Mouse (Mus musculus) hindbrain, embryonic 14.5 days (tissue): ENCODE data around the gene Ssbp3. TPM values are rescaled to one million over a fixed set of nuclear protein-coding genes. Genes with fewer than 3 reads are reported as not detected.

Experiments used
- ATAC-seq: fragments of 200-750 bp; cut with Nextera tagmentation; 2 replicates; pipeline ENCODE4 v1.8.0; 2017; ENCODE audit warnings: moderate number of reproducible peaks, mild to moderate bottlenecking, moderate TSS enrichment, moderate library complexity; ENCODE audit not compliant: low FRiP score
- DNase-seq: peaks from one replicate; pipeline ENCODE4 v3.0.0-alpha.2; 2015; ENCODE audit warnings: low spot score
- H3K27ac ChIP-seq: fragments of 300-500 bp; sonication (generic); 2 replicates; pipeline ENCODE4 v1.5.1; 2014; ENCODE audit warnings: mild to moderate bottlenecking, moderate library complexity
- H3K27me3 ChIP-seq: fragments of 300-500 bp; sonication (generic); 2 replicates; pipeline ENCODE4 v1.6.1; 2014; ENCODE audit warnings: mild to moderate bottlenecking, low read length, mixed read lengths; ENCODE audit not compliant: control insufficient read depth, insufficient read depth
- H3K36me3 ChIP-seq: fragments of 300-500 bp; sonication (generic); replicated peaks from 2 replicates; pipeline ENCODE4 v1.6.1; 2014; ENCODE audit not compliant: control insufficient read depth, insufficient read depth
- H3K4me1 ChIP-seq: fragments of 300-500 bp; sonication (generic); replicated peaks from 2 replicates; pipeline ENCODE4 v1.6.1; 2014; ENCODE audit warnings: antibody characterized with exemption, low read length, mixed read lengths; ENCODE audit not compliant: control insufficient read depth, insufficient read depth
- H3K4me2 ChIP-seq: fragments of 300-500 bp; sonication (generic); replicated peaks from 2 replicates; pipeline ENCODE4 v1.6.1; 2014; ENCODE audit warnings: mild to moderate bottlenecking, moderate library complexity
- H3K4me3 ChIP-seq: fragments of 300-500 bp; sonication (generic); replicated peaks from 2 replicates; pipeline ENCODE4 v1.5.1; 2014; ENCODE audit warnings: mild to moderate bottlenecking, low read length
- H3K9ac ChIP-seq: fragments of 300-500 bp; sonication (generic); 2 replicates; pipeline ENCODE4 v1.6.1; 2014
- H3K9me3 ChIP-seq: fragments of 300-500 bp; sonication (generic); 2 replicates; pipeline ENCODE4 v1.6.1; 2016; ENCODE audit warnings: low read length; ENCODE audit not compliant: control insufficient read depth
- WGBS: fragments of 180-500 bp; shearing (Covaris S2); extraction: QIAGEN DNeasy Blood & Tissue Kit; methylation state at CpG from one replicate; pipeline ENCODE4 v1.1.7; 2014; 5-methylcytosine and 5-hydroxymethylcytosine counted together
- polyA plus RNA-seq: library from polyadenylated mRNA; unstranded; fragments of >200 nt; fragmentation: Nextera tagmentation; extraction: Ambion mirVana; gene quantifications from 2 replicates; pipeline ENCODE4 v1.2.1, GENCODE M21; 2014

The Ssbp3 gene
- polyA plus RNA-seq, 1 experiment from 2014 or later = 100 TPM

DNA sequence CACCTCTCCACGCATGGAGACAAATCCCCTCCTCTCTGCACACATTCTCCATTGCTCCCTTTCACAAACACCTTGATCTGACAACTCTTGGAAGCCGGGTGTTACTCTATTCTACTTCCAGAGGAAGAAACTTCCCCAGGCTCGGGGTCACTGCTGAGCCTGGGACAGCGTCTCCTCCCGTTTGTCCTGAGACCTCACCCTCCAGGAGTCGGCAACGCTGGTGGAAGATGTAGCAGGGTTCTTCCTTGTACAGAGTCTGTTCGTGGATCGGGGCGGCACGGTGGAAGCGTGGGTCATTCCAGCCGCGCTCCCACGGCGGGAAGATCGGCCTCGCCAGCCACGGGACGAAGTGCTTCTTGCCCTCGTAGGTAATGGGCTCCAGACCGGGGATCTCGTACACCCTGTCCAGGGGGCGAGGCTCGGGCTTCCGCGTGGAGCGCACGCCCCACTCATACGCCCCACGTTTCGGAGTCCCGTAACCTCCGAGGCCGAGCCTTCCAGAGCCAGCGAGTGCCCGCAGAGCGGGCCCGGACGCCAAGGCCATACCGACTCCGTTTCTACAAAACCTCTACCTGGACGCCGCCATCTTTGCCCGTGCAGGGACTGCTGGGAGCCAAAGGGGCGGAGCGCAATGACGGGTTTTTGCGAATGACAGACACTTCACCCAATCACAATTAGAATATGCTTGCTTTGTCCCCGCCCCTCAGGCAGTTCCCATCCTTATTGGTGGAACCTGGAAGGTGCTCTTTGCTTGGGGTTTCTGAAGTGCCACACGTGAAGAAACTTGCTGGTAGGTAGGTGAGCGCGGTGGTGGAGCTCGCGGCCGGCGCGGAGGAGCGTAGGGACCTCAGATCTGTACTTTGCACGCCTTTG, 156.0 kb downstream of the Ssbp3 start, which contains the start of the genes Mrpl37 and Cyb5rl:
TSS of gene Mrpl37 (minus strand) at position 617 of the 873 bp plus-strand sequence.
TSS of gene Cyb5rl (plus strand) at position 737 of the 873 bp plus-strand sequence.
- Histone ChIP-seq H3K9me3 (no peaks in the 10 kb centered on the region), H3K4me1 (peaks cover 15% of the 10 kb centered on the region), H3K36me3 (peaks cover 33% of the 10 kb centered on the region), H3K4me2 (peak within 1 kb of the TSS; percentile 98), H3K4me3 (peak within 1 kb of the TSS; percentile 90), H3K9ac (peak within 1 kb of the TSS; percentile 82), H3K27me3 (no peaks in the 10 kb centered on the region), H3K27ac (no peak within 1 kb of the TSS)
- DNase-seq (peak; percentile 99), ATAC-seq (peak; percentile 99)
- WGBS = under 1% methylated on average over 60 of the region's 60 CpGs

DNA sequence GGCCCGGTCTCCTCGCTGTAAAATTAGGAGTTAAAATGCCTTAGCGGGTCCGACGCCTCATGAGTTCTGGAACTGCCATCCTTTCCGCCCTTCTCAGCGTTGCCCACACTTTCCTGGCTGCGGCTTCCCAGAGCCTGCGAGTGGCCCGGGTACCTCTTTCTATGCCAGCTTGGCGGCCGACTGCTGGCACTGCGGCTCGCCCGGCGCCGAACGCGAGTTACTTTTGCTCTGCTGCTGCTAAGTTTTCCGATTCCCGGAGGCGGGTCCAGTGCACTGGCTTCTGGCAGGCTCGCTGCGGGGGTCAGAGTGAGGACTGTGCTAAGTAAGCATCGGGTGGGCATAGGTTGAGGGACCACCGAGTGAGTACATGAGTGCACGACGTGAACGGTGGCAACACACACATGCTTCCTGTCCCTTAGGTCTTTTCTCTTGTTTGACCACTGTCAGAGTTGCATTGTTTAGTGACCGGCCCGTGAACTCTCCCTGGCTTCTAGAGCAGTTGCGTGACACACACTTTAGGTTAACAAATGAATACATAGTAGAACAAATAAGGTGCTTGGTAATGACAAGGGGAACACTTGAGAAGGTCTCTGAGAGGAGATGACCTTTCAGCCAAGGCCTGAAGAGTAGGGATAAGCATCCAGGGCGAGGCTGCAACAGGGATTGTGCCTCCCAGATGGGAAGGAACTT, 156.8 kb downstream of the Ssbp3 start:
- Histone ChIP-seq H3K27ac (no peak overlapping the region), H3K4me3 (peak overlapping the region; percentile 90), H3K27me3 (no peaks in the 10 kb centered on the region), H3K9ac (peak overlapping the region; percentile 57), H3K4me2 (peak overlapping the region; percentile 98), H3K36me3 (peaks cover 25% of the 10 kb centered on the region), H3K9me3 (no peaks in the 10 kb centered on the region), H3K4me1 (peaks cover 15% of the 10 kb centered on the region)
- WGBS = 2% methylated on average over 33 of the region's 33 CpGs
- ATAC-seq (peak; percentile 54), DNase-seq (no peak)

DNA sequence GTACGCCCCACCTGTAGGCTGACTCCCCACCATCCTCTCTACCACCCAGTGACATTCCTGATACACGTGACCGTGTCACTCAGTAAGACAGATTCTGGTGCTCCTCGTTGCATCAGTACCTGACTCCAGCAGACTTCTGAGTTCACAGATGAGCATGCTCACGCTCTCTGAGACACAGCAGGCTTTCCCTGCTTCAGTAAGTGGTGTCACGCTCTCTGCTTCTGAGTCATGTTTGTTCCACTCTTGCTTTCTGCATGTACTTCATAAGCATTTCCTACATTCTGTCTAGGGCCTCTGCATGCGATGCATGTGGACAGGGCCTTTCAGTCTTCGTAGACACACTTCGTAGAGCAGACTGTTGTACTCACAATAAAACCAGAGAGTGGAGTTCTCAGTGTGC, 161.8 kb downstream of the Ssbp3 start:
- DNase-seq = no peak
- Histone ChIP-seq H3K9me3 (no peaks in the 10 kb centered on the region), H3K36me3 (no peaks in the 10 kb centered on the region), H3K4me3 (no peak overlapping the region), H3K9ac (no peak overlapping the region), H3K27ac (no peak overlapping the region), H3K4me1 (0 out of 2 replicates have a peak, but pooled peaks cover 3% of the 10 kb centered on the region), H3K27me3 (no peaks in the 10 kb centered on the region), H3K4me2 (no peak overlapping the region)
- no peak for ATAC-seq
- WGBS = 84% methylated on average over 9 of the region's 9 CpGs

DNA sequence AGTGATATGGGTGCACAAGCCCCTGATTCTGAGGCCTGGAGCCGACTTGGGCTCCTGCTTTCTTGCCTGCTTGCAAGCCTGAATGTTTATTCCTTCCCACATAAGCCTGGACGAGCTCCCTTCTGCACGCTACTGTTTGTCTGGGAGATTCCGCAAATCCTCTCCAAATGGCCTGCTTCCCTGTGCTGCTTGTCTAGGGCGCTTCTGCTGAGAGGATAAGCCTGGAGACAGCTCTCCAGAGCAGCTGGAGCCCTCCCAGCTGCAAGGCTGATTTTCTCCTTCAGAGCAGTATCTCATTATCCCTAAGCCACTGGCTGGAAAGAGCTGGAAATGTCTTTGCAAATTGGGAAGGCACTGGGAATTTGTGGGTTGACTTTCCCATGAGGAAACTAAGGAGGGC, 165.0 kb downstream of the Ssbp3 start:
- Histone ChIP-seq H3K4me1 (no peaks in the 10 kb centered on the region), H3K9ac (no peak overlapping the region), H3K27ac (no peak overlapping the region), H3K4me3 (no peak overlapping the region), H3K27me3 (no peaks in the 10 kb centered on the region), H3K9me3 (no peaks in the 10 kb centered on the region), H3K36me3 (no peaks in the 10 kb centered on the region), H3K4me2 (no peak overlapping the region)
- ATAC-seq (no peak), DNase-seq (no peak)
- 77% methylated on average over 5 of the region's 5 CpGs for WGBS

DNA sequence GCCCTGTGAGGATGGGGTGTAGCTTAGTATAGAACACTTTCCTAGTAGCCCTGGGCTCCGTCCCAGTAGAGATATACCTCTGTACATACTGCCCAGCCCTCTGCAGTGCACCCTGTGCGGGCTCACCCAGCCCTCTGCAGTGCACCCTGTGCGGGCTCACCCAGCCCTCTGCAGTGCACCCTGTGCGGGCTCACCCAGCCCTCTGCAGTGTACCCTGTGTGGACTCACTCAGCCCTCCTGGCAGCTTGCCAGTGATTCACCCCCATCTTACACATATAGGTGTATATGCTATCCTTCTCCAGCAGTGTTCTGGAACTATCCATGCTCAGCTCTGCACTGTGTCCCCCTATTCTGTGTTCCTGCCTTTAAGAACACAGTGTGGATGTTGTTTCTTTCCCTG, 168.4 kb downstream of the Ssbp3 start:
- Histone ChIP-seq H3K27me3 (no peaks in the 10 kb centered on the region), H3K4me2 (no peak overlapping the region), H3K36me3 (no peaks in the 10 kb centered on the region), H3K27ac (no peak overlapping the region), H3K9ac (no peak overlapping the region), H3K9me3 (no peaks in the 10 kb centered on the region), H3K4me1 (peaks cover 4% of the 10 kb centered on the region; the same call in 1 of the 2 replicates), H3K4me3 (no peak overlapping the region)
- DNase-seq = no peak
- WGBS = 85% methylated on average over 4 of the region's 4 CpGs
- ATAC-seq = 0 out of 2 replicates have a peak, but pooled peaks have one; percentile 55

DNA sequence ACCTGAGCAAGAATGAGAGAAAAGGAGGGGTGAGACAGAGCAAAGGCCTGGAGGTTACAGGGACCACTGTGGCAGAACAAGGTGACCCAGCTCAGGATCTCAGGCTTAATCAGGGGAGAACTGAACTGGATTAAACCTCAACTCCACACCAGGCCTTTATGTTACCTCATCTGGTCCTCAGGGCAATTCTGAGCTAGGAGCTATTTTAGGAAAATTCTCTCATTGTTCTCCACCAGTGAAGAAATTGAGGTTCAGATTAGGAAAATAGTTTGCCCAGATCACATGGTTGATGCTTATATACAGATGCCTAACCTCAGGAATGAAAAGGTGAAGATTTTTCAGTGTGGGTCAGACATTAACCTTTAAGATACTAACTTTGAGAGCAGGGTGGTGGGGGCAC, 169.2 kb downstream of the Ssbp3 start:
- Histone ChIP-seq H3K9me3 (no peaks in the 10 kb centered on the region), H3K4me2 (no peak overlapping the region), H3K9ac (no peak overlapping the region), H3K36me3 (no peaks in the 10 kb centered on the region), H3K27ac (no peak overlapping the region), H3K27me3 (no peaks in the 10 kb centered on the region), H3K4me1 (peaks cover 12% of the 10 kb centered on the region), H3K4me3 (no peak overlapping the region)
- no peak for DNase-seq
- ATAC-seq = no peak

DNA sequence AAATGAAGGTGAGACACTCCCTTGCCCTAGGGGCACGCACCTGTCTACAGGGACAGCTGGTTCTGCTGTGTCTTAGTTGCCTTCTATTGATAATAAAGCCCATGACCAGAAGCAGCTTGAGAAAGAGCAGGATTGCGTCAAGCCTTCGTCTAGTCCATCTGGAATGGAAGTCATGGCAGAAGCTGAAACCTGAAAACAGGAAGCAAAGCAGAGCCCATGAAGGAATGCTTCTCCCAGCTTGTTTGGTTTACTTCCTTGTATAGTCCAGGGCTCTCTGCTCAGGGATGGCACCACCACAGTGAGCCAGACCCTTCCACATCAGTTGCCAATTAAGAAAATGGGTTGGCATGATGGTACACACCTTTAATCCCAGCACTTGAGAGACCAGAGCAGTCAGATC, 171.7 kb downstream of the Ssbp3 start:
- no peak overlapping the region for H3K4me3 ChIP-seq
- no peak overlapping the region for H3K9ac ChIP-seq
- ATAC-seq (no peak), DNase-seq (no peak)
- H3K4me2 ChIP-seq = no peak overlapping the region
- no peaks in the 10 kb centered on the region for H3K27me3 ChIP-seq
- H3K27ac ChIP-seq = no peak overlapping the region
- WGBS = 92% methylated on average over 3 of the region's 3 CpGs
- H3K4me1 ChIP-seq = peaks cover 15% of the 10 kb centered on the region
- no peaks in the 10 kb centered on the region for H3K9me3 ChIP-seq
- H3K36me3 ChIP-seq = no peaks in the 10 kb centered on the region

DNA sequence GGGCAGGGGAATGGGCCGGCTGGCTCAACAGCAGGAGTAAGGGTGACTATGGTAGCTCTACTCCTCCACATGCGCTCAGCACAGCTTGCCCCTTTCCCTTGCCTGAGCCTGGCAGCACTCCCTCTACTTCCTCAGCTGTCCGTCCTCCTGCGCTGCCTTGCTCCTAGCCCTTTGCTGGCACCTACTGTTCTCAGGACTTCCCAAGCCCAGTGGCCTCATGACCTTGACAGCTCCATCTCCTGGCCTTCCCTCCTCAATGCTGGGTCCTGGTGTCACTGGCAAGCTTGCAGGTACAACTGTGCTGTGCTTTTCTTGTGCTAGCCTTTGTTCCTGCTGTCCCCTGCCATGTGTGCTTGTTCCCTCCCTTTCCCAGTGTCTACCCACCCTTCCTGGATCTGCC, 172.6 kb downstream of the Ssbp3 start:
- 80% methylated on average over 3 of the region's 4 CpGs for WGBS
- ATAC-seq (no peak), DNase-seq (no peak)

DNA sequence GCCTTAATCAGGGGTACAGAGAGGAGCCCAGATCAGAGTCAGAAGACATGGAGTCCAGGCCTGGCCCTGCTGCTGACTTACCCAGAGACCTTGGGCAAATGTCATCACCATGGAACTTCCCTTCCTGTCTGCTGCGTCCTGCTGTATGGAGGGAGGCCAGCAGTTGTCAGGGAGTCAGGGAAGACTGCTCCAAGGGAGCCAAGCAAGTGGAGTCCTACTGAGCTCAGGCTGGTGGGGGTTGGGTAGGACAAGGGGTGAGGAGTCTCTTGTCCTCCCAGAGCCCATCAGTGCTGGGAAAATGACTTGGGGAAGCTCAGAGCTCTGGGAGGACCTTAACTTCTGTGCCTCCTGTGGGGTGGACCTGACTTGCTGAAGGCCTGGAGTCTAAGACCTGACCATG, 173.8 kb downstream of the Ssbp3 start:
- H3K27me3 ChIP-seq = no peaks in the 10 kb centered on the region
- no peaks in the 10 kb centered on the region for H3K36me3 ChIP-seq
- DNase-seq = no peak
- WGBS = 0% methylated on average over 1 of the region's 1 CpGs
- H3K27ac ChIP-seq = peak overlapping the region; percentile 75
- H3K4me3 ChIP-seq = no peak overlapping the region
- no peaks in the 10 kb centered on the region for H3K9me3 ChIP-seq
- peak; percentile 44 for ATAC-seq
- H3K9ac ChIP-seq = no peak overlapping the region
- peaks cover 15% of the 10 kb centered on the region for H3K4me1 ChIP-seq
- no peak overlapping the region; the same call in 1 of the 2 replicates for H3K4me2 ChIP-seq

More for the DNA sequence above, 172.6 kb downstream of the Ssbp3 start:
- Histone ChIP-seq H3K27me3 (no peaks in the 10 kb centered on the region), H3K4me2 (no peak overlapping the region), H3K9me3 (no peaks in the 10 kb centered on the region), H3K4me3 (no peak overlapping the region), H3K4me1 (peaks cover 15% of the 10 kb centered on the region), H3K27ac (no peak overlapping the region), H3K9ac (no peak overlapping the region), H3K36me3 (no peaks in the 10 kb centered on the region)
